Mouse (Mus musculus): ENCODE results near the gene Got1.

DNA sequence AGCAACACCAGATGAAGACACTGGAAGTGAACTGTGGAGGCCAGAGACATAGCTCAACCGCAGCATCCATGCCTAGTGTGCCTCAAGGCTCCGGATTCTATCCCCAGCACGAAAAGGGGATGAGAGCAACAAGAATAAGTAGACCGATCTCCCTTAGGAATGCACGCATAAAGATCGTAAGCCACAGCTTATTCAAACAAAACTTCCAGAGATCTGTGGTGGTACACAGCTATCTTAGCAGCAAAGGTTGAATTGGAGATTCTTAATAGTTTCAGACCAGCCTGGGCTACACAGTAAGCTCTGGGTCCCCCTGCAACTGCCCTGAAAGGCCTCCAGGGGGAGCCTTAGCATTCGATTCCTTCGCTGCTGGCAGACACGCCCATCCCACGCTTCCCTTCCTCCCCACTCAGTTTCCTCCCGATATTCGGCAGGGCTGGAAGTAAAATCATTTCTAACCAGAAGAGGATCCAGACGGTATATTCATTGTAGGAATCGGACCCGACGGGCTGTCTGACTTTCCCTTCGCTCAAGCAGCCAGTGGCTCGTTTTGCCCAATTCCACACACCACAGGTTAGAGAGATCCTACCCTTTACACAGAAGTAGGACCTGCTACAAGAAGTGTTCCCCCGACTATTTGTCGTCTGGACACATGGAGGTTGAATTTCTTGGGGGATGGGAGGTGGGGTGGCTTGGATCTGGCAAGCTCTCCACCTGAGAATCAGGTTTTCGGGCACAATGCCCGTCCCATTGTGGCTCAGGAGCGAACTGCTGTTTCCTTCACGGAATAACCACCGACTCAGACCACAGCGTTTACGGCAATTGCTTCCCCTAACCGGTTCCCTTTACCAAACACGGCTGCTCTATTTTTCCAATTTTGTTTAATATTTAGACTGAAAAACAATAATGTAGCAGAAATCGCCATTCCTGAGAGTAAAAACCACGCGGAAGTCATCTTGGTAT, 46.7 kb upstream of the Got1 start:
- TF ChIP-seq CTCF (IDR thresholded peaks at IDR 0.05; ENCODE audit: control insufficient read depth, insufficient read depth, insufficient read length) (peak; percentile 84), CEBPB (IDR thresholded peaks at IDR 0.05; ENCODE audit: low read depth) (no peak), MAX (IDR thresholded peaks at IDR 0.05) (no peak)

Measured in C2C12 (cell line).